Mouse (Mus musculus) layer of hippocampus, postnatal 36 days (tissue): ENCODE data around the gene Gm4027. TPM values are rescaled to one million over a fixed set of nuclear protein-coding genes. Genes with fewer than 3 reads are reported as not detected.
"Not testable (repeated sequence)": the region's sequence is repeated elsewhere in the genome, so short reads cannot be mapped to it uniquely, and the experiment has no call there.

Experiments
- DNase-seq, 2 experiments: peaks; one replicate each; pipeline ENCODE4 v3.0.0; 2022
- total RNA-seq, 2 experiments: library from RNA; stranded (reverse); gene quantifications; 2 replicates each; pipeline ENCODE4 v1.2.3; 2021

The Gm4027 gene
- not detected for total RNA-seq

DNA sequence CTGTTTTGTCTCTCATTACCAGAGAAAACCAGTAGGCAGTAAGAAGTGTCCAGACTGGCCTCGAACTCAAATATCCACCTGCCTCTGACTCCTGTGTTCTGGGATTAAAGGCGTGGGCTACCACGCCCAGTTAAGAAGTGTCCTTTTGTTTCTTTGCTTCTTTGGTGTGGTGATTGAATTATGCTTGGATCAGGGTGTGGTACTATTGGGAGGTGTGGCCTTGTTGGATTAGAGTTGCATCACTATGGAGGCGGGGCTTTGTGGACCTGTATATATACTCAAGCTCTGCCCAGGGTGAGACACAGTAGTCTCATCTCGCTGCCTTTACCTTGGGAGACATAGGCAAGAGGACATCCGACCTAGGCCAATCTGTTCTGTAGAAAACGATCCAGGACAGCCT lies at the start of gene Gm4027:
Gm4027 (plus strand) TSS at position 301 of the 400 bp plus-strand sequence.
- not testable (repeated sequence) for DNase-seq

DNA sequence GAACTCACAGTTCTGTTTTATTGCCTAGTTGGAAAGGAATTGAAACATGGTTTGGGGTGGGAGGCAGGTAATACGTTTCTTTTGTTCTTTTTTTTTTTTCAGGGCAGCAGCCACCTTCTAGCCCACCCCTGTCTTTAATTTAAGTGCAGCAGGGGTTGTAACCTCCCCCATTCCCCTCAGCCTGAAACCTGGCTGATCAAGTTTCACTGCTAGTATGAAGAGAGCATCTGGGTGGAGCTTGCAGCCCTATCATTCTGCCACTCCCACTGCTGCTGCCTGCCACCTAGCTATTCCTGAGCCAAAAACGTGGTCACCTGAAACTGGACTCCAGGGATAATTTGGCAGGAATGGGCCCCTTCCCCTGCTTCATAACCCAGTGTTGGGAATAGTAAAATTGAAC lies 17.3 kb upstream of the Gm4027 start:
- DNase-seq: not testable (repeated sequence)

DNA sequence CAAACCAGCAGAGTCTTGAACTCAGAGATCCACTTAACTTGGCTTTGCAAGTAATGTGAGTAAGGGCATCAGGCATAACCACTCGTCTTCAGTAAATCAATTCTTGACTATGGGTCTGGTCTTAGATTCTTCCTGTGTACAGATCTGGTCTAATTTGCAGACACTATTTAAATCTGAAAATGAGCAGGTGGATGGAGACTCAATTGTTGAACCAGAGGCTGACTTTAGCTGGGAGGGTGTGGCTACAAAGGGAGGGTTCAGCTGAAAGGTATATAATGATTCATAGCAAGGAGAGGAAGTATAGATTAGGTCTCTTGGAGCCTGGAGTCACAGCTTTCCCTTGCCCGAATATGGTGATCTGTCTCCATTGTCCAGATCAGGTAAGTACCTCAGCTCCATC lies 16.3 kb upstream of the Gm4027 start, which contains the start of gene Oog1:
Oog1 (plus strand) TSS at position 301 of the 400 bp plus-strand sequence.
- not testable (repeated sequence) for DNase-seq

DNA sequence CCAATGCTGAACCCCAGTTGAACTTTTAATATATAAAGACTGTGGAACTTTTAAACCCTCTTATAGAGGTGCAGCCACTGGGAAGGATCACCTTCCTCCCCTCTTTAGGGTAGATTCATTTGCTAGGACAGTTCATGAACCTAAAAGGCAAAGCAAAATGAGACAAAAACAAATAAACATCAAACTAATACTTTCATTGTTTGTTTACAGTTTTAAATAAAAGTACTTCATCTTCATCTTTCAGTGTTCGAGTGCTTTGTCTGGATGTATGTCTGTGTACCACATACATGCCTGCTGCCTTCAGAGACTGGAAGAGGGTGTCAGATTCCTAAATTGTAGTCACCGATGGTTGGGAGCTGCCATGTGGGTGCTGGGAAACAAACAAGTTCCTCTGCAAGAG lies 25.9 kb downstream of the Gm4027 start, which contains the start of gene Gm16381:
Gm16381 (minus strand) TSS at position 101 of the 400 bp plus-strand sequence.
- DNase-seq: not testable (repeated sequence)

DNA sequence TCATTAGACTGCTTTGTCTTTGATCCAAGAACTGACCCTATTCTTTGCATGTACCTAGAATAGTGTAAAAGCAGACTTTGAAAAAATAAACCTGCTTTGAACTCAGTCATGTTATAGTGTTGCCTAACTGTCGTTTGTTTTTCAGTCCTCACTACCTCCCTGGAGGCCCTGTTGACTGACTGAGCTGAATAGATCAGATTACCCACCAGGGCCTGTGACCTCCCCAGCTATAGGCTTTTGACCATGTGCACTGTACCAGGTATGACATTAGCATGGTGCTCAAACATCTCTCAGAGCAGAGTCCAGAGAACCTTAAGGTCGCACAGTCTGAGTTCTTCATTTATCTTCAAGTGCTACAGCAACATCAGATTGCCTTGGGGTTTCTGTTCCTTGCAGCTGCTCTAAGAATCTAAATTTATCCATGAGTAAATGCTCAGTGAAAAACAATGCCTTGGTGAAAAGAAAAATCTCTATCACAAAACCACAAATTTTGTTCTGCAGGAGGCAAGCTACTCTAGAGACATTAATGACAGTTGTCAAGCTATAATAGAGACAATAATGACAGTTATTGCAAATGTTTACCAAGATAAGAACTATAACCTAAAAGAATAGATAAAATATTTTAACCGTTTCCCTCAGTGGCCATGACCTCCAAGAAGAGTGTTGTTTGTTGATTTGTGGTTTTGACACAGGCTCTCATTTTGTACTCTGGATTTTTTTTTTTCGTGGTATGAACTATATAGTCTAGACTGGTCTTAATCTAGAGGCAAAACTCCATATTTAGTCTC lies 34.4 kb downstream of the Gm4027 start:
- not testable (repeated sequence) for DNase-seq

Other genes with a start within 250 kb of the Gm4027 start
- gene Sptlc2, start 230.5 kb upstream of the Gm4027 start, total RNA-seq: 10 to 100 TPM; 29.2 to 32.8 TPM
- gene Slirp, start 175.0 kb upstream of the Gm4027 start, total RNA-seq: 10 to 100 TPM; 90.6 to 99.4 TPM
- gene Alkbh1, start 174.9 kb upstream of the Gm4027 start, total RNA-seq: 10 to 100 TPM; 20.8 to 21.7 TPM
- gene Snw1, start 146.6 kb upstream of the Gm4027 start, total RNA-seq: 10 to 100 TPM; 67.3 to 68.6 TPM
- gene Gm5788, start 124.1 kb upstream of the Gm4027 start, total RNA-seq: not detected
- not detected for gene Gm8300, start 104.6 kb upstream of the Gm4027 start, total RNA-seq
- not detected for gene Oog1, start 16.2 kb upstream of the Gm4027 start, total RNA-seq
- not detected for gene Gm16381, start 25.8 kb downstream of the Gm4027 start, total RNA-seq
- gene Gm21319, start 156.9 kb downstream of the Gm4027 start, total RNA-seq: not detected
- not detected for gene Gm21936, start 176.6 kb downstream of the Gm4027 start, total RNA-seq
- not detected for gene BB287469, start 197.7 kb downstream of the Gm4027 start, total RNA-seq
- gene Gm2001, start 223.5 kb downstream of the Gm4027 start, total RNA-seq: not detected